19 mouse cellular contexts compared by ENCODE assay signal in genomic region chr17:47311272-47311671, GRCm38 (mm10). TPM values are rescaled to one million over a fixed set of nuclear protein-coding genes. Genes with fewer than 3 reads are reported as not detected.
DNase-seq lines count a peak whose midpoint lies in the region; ATAC-seq and TF ChIP-seq lines count a peak whose summit lies in the region.
"Had no signal": no experiment of that assay in that cellular context is flagged by ENCODE, and none has a peak within 500 bp of the region (broad histone marks: within the 10 kb centered on the region; RNA-seq: fewer than 3 reads in every experiment).

No protein-coding gene starts in this region.

- H3K4me2 ChIP-seq in lung, postnatal 0 days (replicated peaks; ENCODE audit: low read depth, low read length): no peak overlapping the region
- H3K4me2 ChIP-seq: hindbrain, embryonic 12.5 days; liver, embryonic 12.5 days; midbrain, embryonic 13.5 days had no signal

- DNase-seq in layer of hippocampus, adult 2 months (ENCODE audit: low spot score in 2 of 2): no peak
- no peak for DNase-seq in layer of hippocampus, postnatal 36 days
- peak; percentile 71 for DNase-seq in adipocyte (ENCODE audit: low spot score)
- DNase-seq in lung, postnatal 0 days (ENCODE audit: low spot score): peak; percentile 70
- peak; percentile 21 for DNase-seq in skeletal muscle tissue, adult 2 months (ENCODE audit: low read depth, low spot score)
- DNase-seq in right cerebral cortex, postnatal 25 days: no peak
- DNase-seq in thymus, postnatal 36 days: no peak
- DNase-seq: cerebellum, adult 11-12 months; cerebellum, postnatal 36 days; gastrocnemius, postnatal 14 days; kidney, adult 8-10 months; kidney, postnatal 25 days; left cerebral cortex, postnatal 4 days had no signal

- peak; percentile 42 for TF ChIP-seq CTCF in layer of hippocampus, adult 2 months (conservative IDR thresholded peaks at IDR 0.05)
- peak; percentile 58 for TF ChIP-seq CTCF in lung, postnatal 0 days (IDR thresholded peaks at IDR 0.05)

- no peak overlapping the region for H3K27ac ChIP-seq in layer of hippocampus, adult 2 months
- H3K27ac ChIP-seq in lung, postnatal 0 days (ENCODE audit: low read length): peak overlapping the region; percentile 55; the same call in 1 of the 2 replicates
- H3K27ac ChIP-seq: hindbrain, embryonic 12.5 days; left cerebral cortex, adult 2 months; liver, embryonic 12.5 days; midbrain, embryonic 13.5 days had no signal

- no peak overlapping the region for H3K9ac ChIP-seq in lung, postnatal 0 days (replicated peaks; ENCODE audit: low read depth)
- H3K9ac ChIP-seq: hindbrain, embryonic 12.5 days; liver, embryonic 12.5 days; midbrain, embryonic 13.5 days had no signal

- H3K4me3 ChIP-seq in layer of hippocampus, adult 2 months: no peak overlapping the region
- H3K4me3 ChIP-seq in lung, postnatal 0 days (ENCODE audit: low read depth, low read length): no peak overlapping the region
- H3K4me3 ChIP-seq: hindbrain, embryonic 12.5 days; left cerebral cortex, adult 2 months; liver, embryonic 12.5 days; midbrain, embryonic 13.5 days had no signal

- peak; percentile 77 for ATAC-seq in lung, postnatal 0 days
- ATAC-seq: activated CD4-positive, CD25-positive, alpha-beta regulatory T cell, adult 4 months; liver, embryonic 12.5 days; midbrain, embryonic 13.5 days; Patski had no signal

- no peaks in the 10 kb centered on the region for H3K27me3 ChIP-seq in lung, postnatal 0 days (replicated peaks; ENCODE audit: insufficient read depth, low read length)
- H3K27me3 ChIP-seq: hindbrain, embryonic 12.5 days; liver, embryonic 12.5 days; midbrain, embryonic 13.5 days; Patski had no signal

- peak; percentile 65 for TF ChIP-seq EP300 in lung, postnatal 0 days (IDR thresholded peaks at IDR 0.05)

- H3K4me1 ChIP-seq in lung, postnatal 0 days (ENCODE audit: insufficient read depth, low read depth, low read length): no peaks in the 10 kb centered on the region
- H3K4me1 ChIP-seq: hindbrain, embryonic 12.5 days; liver, embryonic 12.5 days had no signal

- 44% methylated on average over 5 of the region's 5 CpGs for WGBS in lung, postnatal 0 days

- H3K36me3 ChIP-seq in lung, postnatal 0 days (ENCODE audit: insufficient read depth, low read length): 0 out of 2 replicates have a peak, but pooled peaks cover 19% of the 10 kb centered on the region

- H3K9me3 ChIP-seq in lung, postnatal 0 days (ENCODE audit: low read length): no peaks in the 10 kb centered on the region
- H3K9me3 ChIP-seq: hindbrain, embryonic 12.5 days; liver, embryonic 12.5 days; midbrain, embryonic 13.5 days had no signal

RNA-seq across cellular contexts. Expression of gene Mrps10, which starts 57.4 kb away (rescaled TPM):
- 10 to 100 TPM; 28.3 to 30.1 TPM for total RNA-seq in layer of hippocampus, adult 2 months (2021)
- 10 to 100 TPM; 23.9 to 29.3 TPM for total RNA-seq in layer of hippocampus, postnatal 36 days (2021)
- 43.2 and 47.5 TPM in 2 replicates for polyA plus RNA-seq in lung, postnatal 0 days (2015; fragmentation: Nextera tagmentation; extraction: Ambion mirVana)

Comparison
In these comparisons a context has a peak if more than half of its experiments do, and no peak if none do; other contexts are left out.
1. DNase-seq: peak in adipocyte (single experiment), lung, postnatal 0 days (single experiment) and skeletal muscle tissue, adult 2 months (single experiment); none in layer of hippocampus, adult 2 months (0 of 2), layer of hippocampus, postnatal 36 days (0 of 2), right cerebral cortex, postnatal 25 days (single experiment) and thymus, postnatal 36 days (0 of 2).